Mouse (Mus musculus) testis, adult 2 months (tissue): Measurements from ENCODE around the gene Gm20388.

Source experiments
- CTCF ChIP-seq: fragments of 200-500 bp; IDR thresholded peaks from 2 replicates; pipeline ENCODE4 v1.5.1; 2012; ENCODE audit warnings: low read depth, mild to moderate bottlenecking, inconsistent platforms, low read length, moderate library complexity; ENCODE audit not compliant: control insufficient read depth, insufficient read depth, insufficient replicate concordance
- POLR2A ChIP-seq: fragments of 200-500 bp; IDR thresholded peaks from 2 replicates; pipeline ENCODE4 v1.6.1; 2012; ENCODE audit warnings: low read depth, mild to moderate bottlenecking, inconsistent platforms, low read length, moderate library complexity; ENCODE audit not compliant: control insufficient read depth

DNA sequence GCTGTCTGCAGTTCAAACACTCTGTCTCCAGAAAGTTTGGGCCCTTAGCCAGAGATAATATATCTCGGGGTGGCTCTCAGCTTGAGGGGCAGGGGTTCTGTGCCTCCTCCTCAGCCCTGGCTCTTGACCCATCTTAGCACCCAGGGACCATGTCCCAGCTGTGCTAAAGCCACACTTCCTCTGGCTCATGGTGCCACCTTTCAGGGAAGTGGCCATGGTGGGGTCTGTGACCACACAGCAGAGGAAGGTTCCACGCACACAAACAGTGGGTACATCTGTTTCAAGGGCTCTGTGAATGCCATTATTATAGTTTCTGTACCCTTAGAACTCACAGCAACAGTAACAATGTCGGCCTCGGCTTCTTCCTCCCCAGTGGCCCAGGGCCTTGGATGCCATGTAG lies 873.1 kb downstream of the Gm20388 start:
- no peak for TF ChIP-seq POLR2A
- TF ChIP-seq CTCF: no peak
